Mouse (Mus musculus) MEL (cell line): ENCODE measurements at regions not wholly inside any gene's neighbourhood (a gene's known extent, or its start where the extent isn't known, plus 50 kb on each side); places are given as distances from the start of the nearest gene placed in this dataset.

Experiments
- CHD1 ChIP-seq: IDR thresholded peaks from 2 replicates; pipeline ENCODE4 v1.6.1; 2012; ENCODE audit warnings: low read depth, mild to moderate bottlenecking, inconsistent platforms, low read length, improper control_type of control experiment
- CTCF ChIP-seq, 3 experiments: IDR thresholded peaks in 2 of 3; conservative IDR thresholded peaks in 1 of 3; 2 replicates each; pipeline ENCODE4 v1.5.1; 2011 to 2012; ENCODE audit warnings: low read length in 3 of 3, low read depth in 2 of 3, mild to moderate bottlenecking in 2 of 3, improper control_type of control experiment in 1 of 3, inconsistent platforms in 1 of 3, mixed read lengths in 1 of 3, moderate library complexity in 1 of 3; ENCODE audit not compliant: control insufficient read depth in 1 of 3, insufficient read depth in 1 of 3, poor library complexity in 1 of 3, severe bottlenecking in 1 of 3
- E2F4 ChIP-seq: IDR thresholded peaks from 2 replicates; pipeline ENCODE4 v1.6.1; 2011; ENCODE audit warnings: low read depth, low read length, improper control_type of control experiment, borderline replicate concordance
- EP300 ChIP-seq, 2 experiments: IDR thresholded peaks; 2 replicates each; pipeline ENCODE4 v1.6.1; 2011; ENCODE audit warnings: improper control_type of control experiment in 2 of 2, low read length in 2 of 2, low read depth in 1 of 2, mild to moderate bottlenecking in 1 of 2
- GATA1 ChIP-seq: IDR thresholded peaks from 2 replicates; pipeline ENCODE4 v1.6.1; 2011; ENCODE audit warnings: low read depth, low read length, improper control_type of control experiment
- JUND ChIP-seq: IDR thresholded peaks from 2 replicates; pipeline ENCODE4 v1.6.1; 2011; ENCODE audit warnings: low read depth, mild to moderate bottlenecking, improper control_type of control experiment, low read length
- MAFK ChIP-seq: IDR thresholded peaks from 2 replicates; pipeline ENCODE4 v1.6.1; 2011; ENCODE audit warnings: low read depth, mild to moderate bottlenecking, low read length, improper control_type of control experiment, borderline replicate concordance
- MEF2A ChIP-seq: IDR thresholded peaks from 2 replicates; pipeline ENCODE4 v1.6.1; 2014; ENCODE audit warnings: low read depth, mild to moderate bottlenecking, inconsistent platforms, low read length, improper control_type of control experiment; ENCODE audit not compliant: poor library complexity, insufficient replicate concordance, severe bottlenecking; ENCODE audit errors: extremely low read depth
- NELFE ChIP-seq: IDR thresholded peaks from 2 replicates; pipeline ENCODE4 v1.6.1; 2011; ENCODE audit warnings: low read depth, low read length, improper control_type of control experiment
- POLR2A ChIP-seq, 2 experiments: IDR thresholded peaks; 2 replicates each; pipeline ENCODE4 v1.6.1; 2011 to 2012; ENCODE audit warnings: low read length in 2 of 2, mild to moderate bottlenecking in 2 of 2, control low read depth in 1 of 2, improper control_type of control experiment in 1 of 2, low read depth in 1 of 2, moderate library complexity in 1 of 2; ENCODE audit not compliant: control insufficient read depth in 1 of 2, insufficient read depth in 1 of 2, poor library complexity in 1 of 2
- RAD21 ChIP-seq: IDR thresholded peaks from 2 replicates; pipeline ENCODE4 v1.6.1; 2011; ENCODE audit warnings: mild to moderate bottlenecking, low read depth, low read length, improper control_type of control experiment
- RCOR1 ChIP-seq: IDR thresholded peaks from 2 replicates; pipeline ENCODE4 v1.6.1; 2012; ENCODE audit warnings: low read depth, mild to moderate bottlenecking, inconsistent platforms, low read length, improper control_type of control experiment
- UBTF ChIP-seq: IDR thresholded peaks from 2 replicates; pipeline ENCODE4 v1.6.1; 2012; ENCODE audit warnings: low read depth, mild to moderate bottlenecking, inconsistent platforms, low read length, improper control_type of control experiment, moderate library complexity, borderline replicate concordance; ENCODE audit not compliant: insufficient read depth
- ZNF384 ChIP-seq: IDR thresholded peaks from 2 replicates; pipeline ENCODE4 v1.6.1; 2012; ENCODE audit warnings: low read depth, mild to moderate bottlenecking, inconsistent platforms, low read length, improper control_type of control experiment

DNA sequence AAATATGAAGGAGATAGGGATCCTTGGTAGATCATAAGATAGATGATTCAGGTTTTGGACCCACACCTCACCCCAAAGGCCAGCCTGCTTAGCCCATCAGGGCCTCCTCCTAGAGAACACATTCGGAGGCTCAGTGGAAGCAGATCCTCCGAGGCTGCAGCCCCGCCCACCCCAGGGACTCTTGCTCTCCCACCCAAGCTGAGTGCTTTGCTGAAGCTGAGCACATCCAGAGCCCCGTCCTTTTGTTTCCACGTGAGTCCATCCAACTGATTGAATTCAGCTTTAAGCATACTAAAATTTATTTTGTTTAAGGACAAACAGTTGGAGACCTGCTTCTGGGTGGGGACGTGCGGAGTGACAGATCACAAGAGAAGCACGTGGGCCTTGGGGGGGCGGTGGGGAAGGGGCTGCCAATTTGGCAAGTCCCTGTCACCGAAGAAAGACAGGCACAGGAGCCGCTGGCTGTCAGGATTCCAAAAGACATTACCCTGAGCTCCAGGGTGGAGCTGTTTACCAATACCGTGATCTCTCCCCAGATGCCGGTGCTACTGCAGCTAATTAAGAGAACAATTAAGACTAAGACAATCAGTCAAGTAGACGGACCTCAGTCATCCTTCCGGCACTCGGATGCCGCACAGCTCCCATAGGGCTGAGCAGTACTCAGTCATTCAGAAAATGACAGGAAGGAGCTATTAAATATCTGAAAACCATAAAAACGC, 448.9 kb upstream of the Spred2 start:
- no peak for TF ChIP-seq CHD1
- no peak for TF ChIP-seq E2F4
- no peak for TF ChIP-seq EP300 (IDR thresholded peaks at IDR 0.05; ENCODE audit: low read depth in 1 of 2, low read length in 2 of 2)
- TF ChIP-seq RAD21 = no peak
- no peak for TF ChIP-seq JUND
- TF ChIP-seq POLR2A (IDR thresholded peaks at IDR 0.05; ENCODE audit: control insufficient read depth in 1 of 2, insufficient read depth in 1 of 2, low read depth in 1 of 2, low read length in 2 of 2, poor library complexity in 1 of 2) = no peak
- no peak for TF ChIP-seq NELFE
- TF ChIP-seq CTCF (IDR thresholded peaks at IDR 0.05 in 2 of 3, conservative IDR thresholded peaks at IDR 0.05 in 1 of 3; ENCODE audit: control insufficient read depth in 1 of 3, insufficient read depth in 1 of 3, low read depth in 2 of 3, low read length in 3 of 3, poor library complexity in 1 of 3, severe bottlenecking in 1 of 3) = no peak
- no peak for TF ChIP-seq UBTF
- TF ChIP-seq MEF2A = no peak
- TF ChIP-seq ZNF384 = no peak
- TF ChIP-seq RCOR1 = no peak
- no peak for TF ChIP-seq MAFK
- TF ChIP-seq GATA1 = no peak
